In genomic region chr16:33516807-33517565, GRCm38 (mm10) we compare ENCODE assay signal across 9 mouse cellular contexts. TPM values are rescaled to one million over a fixed set of nuclear protein-coding genes. Genes with fewer than 3 reads are reported as not detected.
DNase-seq lines count a peak whose midpoint lies in the region; ATAC-seq and TF ChIP-seq lines count a peak whose summit lies in the region.
"Had no signal": no experiment of that assay in that cellular context is flagged by ENCODE, and none has a peak within 500 bp of the region (broad histone marks: within the 10 kb centered on the region; RNA-seq: fewer than 3 reads in every experiment).

TSS of gene Slc12a8 (plus strand) at chr16:33517328.

- no peak for TF ChIP-seq POLR2A in small intestine, adult 2 months (IDR thresholded peaks at IDR 0.05; ENCODE audit: low read depth, low read length)

- H3K4me3 ChIP-seq in kidney, embryonic 14.5 days (ENCODE audit: low read length) = peak within 1 kb of the TSS; percentile 33
- H3K4me3 ChIP-seq in embryonic facial prominence, embryonic 11.5 days (ENCODE audit: low read depth, low read length) = peak within 1 kb of the TSS; percentile 24
- peak within 1 kb of the TSS; percentile 56 for H3K4me3 ChIP-seq in heart, embryonic 16.5 days (ENCODE audit: low read length)
- peak within 1 kb of the TSS; percentile 30 for H3K4me3 ChIP-seq in lung, postnatal 0 days (ENCODE audit: low read depth, low read length)
- peak within 1 kb of the TSS; percentile 48 for H3K4me3 ChIP-seq in small intestine, adult 2 months (ENCODE audit: low read depth, low read length)

- no peaks in the 10 kb centered on the region for H3K9me3 ChIP-seq in kidney, embryonic 14.5 days (ENCODE audit: control insufficient read depth, low read length)
- no peaks in the 10 kb centered on the region for H3K9me3 ChIP-seq in embryonic facial prominence, embryonic 11.5 days (replicated peaks; ENCODE audit: control insufficient read depth, low read length)
- no peaks in the 10 kb centered on the region for H3K9me3 ChIP-seq in heart, embryonic 16.5 days (replicated peaks; ENCODE audit: control insufficient read depth, low read length)
- H3K9me3 ChIP-seq in lung, postnatal 0 days (ENCODE audit: low read length) = no peaks in the 10 kb centered on the region
- H3K9me3 ChIP-seq: G1E had no signal

- H3K27me3 ChIP-seq in kidney, embryonic 14.5 days (ENCODE audit: control insufficient read depth, insufficient read depth, low read length) = no peaks in the 10 kb centered on the region
- H3K27me3 ChIP-seq in embryonic facial prominence, embryonic 11.5 days (ENCODE audit: control insufficient read depth, insufficient read depth, low read length) = no peaks in the 10 kb centered on the region
- H3K27me3 ChIP-seq in heart, embryonic 16.5 days (ENCODE audit: control insufficient read depth, insufficient read depth, low read length) = no peaks in the 10 kb centered on the region
- no peaks in the 10 kb centered on the region for H3K27me3 ChIP-seq in lung, postnatal 0 days (replicated peaks; ENCODE audit: insufficient read depth, low read length)
- no peaks in the 10 kb centered on the region for H3K27me3 ChIP-seq in small intestine, adult 2 months (ENCODE audit: control insufficient read depth, insufficient read depth, low read length)

- TF ChIP-seq CTCF in lung, postnatal 0 days (IDR thresholded peaks at IDR 0.05) = no peak; the same call in 1 of the 2 replicates
- no peak for TF ChIP-seq CTCF in small intestine, adult 2 months (IDR thresholded peaks at IDR 0.05; ENCODE audit: extremely low read depth, insufficient read length, insufficient replicate concordance, low read depth, low read length)

- 6% methylated on average over 27 of the region's 27 CpGs for WGBS in kidney, embryonic 14.5 days
- 2% methylated on average over 27 of the region's 27 CpGs for WGBS in embryonic facial prominence, embryonic 11.5 days
- 4% methylated on average over 27 of the region's 27 CpGs for WGBS in heart, embryonic 16.5 days
- 4% methylated on average over 27 of the region's 27 CpGs for WGBS in lung, postnatal 0 days
- WGBS in small intestine, adult 2 months = 11% methylated on average over 27 of the region's 27 CpGs

- DNase-seq in kidney, adult 8-10 months = no peak
- peak; percentile 20 for DNase-seq in embryonic facial prominence, embryonic 11.5 days (ENCODE audit: low spot score)
- DNase-seq in layer of hippocampus, adult 8-10 months (ENCODE audit: low spot score in 2 of 2) = peak; percentile 54 to 62
- DNase-seq in lung, postnatal 0 days (ENCODE audit: low spot score) = peak; percentile 32
- no peak for DNase-seq in spleen, postnatal 36 days (ENCODE audit: low spot score in 2 of 2)

- H3K9ac ChIP-seq in kidney, embryonic 14.5 days (ENCODE audit: low read depth, low read length) = peak within 1 kb of the TSS; percentile 42
- peak within 1 kb of the TSS; percentile 53 for H3K9ac ChIP-seq in embryonic facial prominence, embryonic 11.5 days (replicated peaks; ENCODE audit: low read length)
- H3K9ac ChIP-seq in heart, embryonic 16.5 days (ENCODE audit: low read length) = peak within 1 kb of the TSS; percentile 65
- H3K9ac ChIP-seq in lung, postnatal 0 days (replicated peaks; ENCODE audit: low read depth) = no peak within 1 kb of the TSS

- TF ChIP-seq EP300 in lung, postnatal 0 days (IDR thresholded peaks at IDR 0.05) = no peak

- ATAC-seq in kidney, embryonic 14.5 days (ENCODE audit: low FRiP score, low TSS enrichment) = peak; percentile 63; the same call in 1 of the 2 replicates
- no peak for ATAC-seq in embryonic facial prominence, embryonic 11.5 days (replicated peaks; ENCODE audit: insufficient number of reproducible peaks, low FRiP score, low TSS enrichment, low read depth)
- peak; percentile 67 for ATAC-seq in heart, embryonic 16.5 days (replicated peaks; ENCODE audit: extremely low read depth, insufficient read depth, low FRiP score)
- ATAC-seq in lung, postnatal 0 days = peak; percentile 44

- H3K36me3 ChIP-seq in kidney, embryonic 14.5 days (ENCODE audit: control insufficient read depth, insufficient read depth, low read length) = no peaks in the 10 kb centered on the region
- H3K36me3 ChIP-seq in embryonic facial prominence, embryonic 11.5 days (replicated peaks; ENCODE audit: control insufficient read depth, insufficient read depth, low read depth, low read length) = no peaks in the 10 kb centered on the region
- no peaks in the 10 kb centered on the region for H3K36me3 ChIP-seq in heart, embryonic 16.5 days (ENCODE audit: control insufficient read depth, insufficient read depth)
- no peaks in the 10 kb centered on the region for H3K36me3 ChIP-seq in lung, postnatal 0 days (ENCODE audit: insufficient read depth, low read length)
- H3K36me3 ChIP-seq in small intestine, adult 2 months (ENCODE audit: control insufficient read depth, insufficient read depth, low read length) = no peaks in the 10 kb centered on the region
- H3K36me3 ChIP-seq: G1E had no signal

- H3K4me1 ChIP-seq in kidney, embryonic 14.5 days (ENCODE audit: control insufficient read depth, insufficient read depth, low read length) = peaks cover 13% of the 10 kb centered on the region
- no peaks in the 10 kb centered on the region for H3K4me1 ChIP-seq in embryonic facial prominence, embryonic 11.5 days (ENCODE audit: control insufficient read depth, insufficient read depth, low read length)
- peaks cover 13% of the 10 kb centered on the region for H3K4me1 ChIP-seq in heart, embryonic 16.5 days (ENCODE audit: control insufficient read depth, insufficient read depth, low read length)
- peaks cover 5% of the 10 kb centered on the region; the same call in 1 of the 2 replicates for H3K4me1 ChIP-seq in lung, postnatal 0 days (ENCODE audit: insufficient read depth, low read depth, low read length)
- H3K4me1 ChIP-seq in small intestine, adult 2 months (ENCODE audit: control insufficient read depth, insufficient read depth, insufficient read length, low read length) = peaks cover 9% of the 10 kb centered on the region

- H3K4me2 ChIP-seq in kidney, embryonic 14.5 days (replicated peaks; ENCODE audit: low read depth, low read length) = peak within 1 kb of the TSS; percentile 70
- H3K4me2 ChIP-seq in embryonic facial prominence, embryonic 11.5 days (ENCODE audit: low read depth, low read length) = peak within 1 kb of the TSS; percentile 80
- H3K4me2 ChIP-seq in heart, embryonic 16.5 days (ENCODE audit: low read depth, low read length) = peak within 1 kb of the TSS; percentile 88
- peak within 1 kb of the TSS; percentile 63 for H3K4me2 ChIP-seq in lung, postnatal 0 days (replicated peaks; ENCODE audit: low read depth, low read length)

- H3K27ac ChIP-seq in kidney, embryonic 14.5 days (ENCODE audit: low read depth, low read length) = no peak within 1 kb of the TSS
- H3K27ac ChIP-seq in embryonic facial prominence, embryonic 11.5 days (replicated peaks; ENCODE audit: low read depth, low read length) = no peak within 1 kb of the TSS
- no peak within 1 kb of the TSS for H3K27ac ChIP-seq in heart, embryonic 16.5 days (ENCODE audit: low read length)
- H3K27ac ChIP-seq in lung, postnatal 0 days (ENCODE audit: low read length) = no peak within 1 kb of the TSS
- peak within 1 kb of the TSS; percentile 41 for H3K27ac ChIP-seq in small intestine, adult 2 months (ENCODE audit: insufficient read depth, low read depth, low read length)

RNA-seq across cellular contexts. Expression of gene Slc12a8, which starts in this region (rescaled TPM):
- 0.74 and 1.2 TPM in 2 replicates for polyA plus RNA-seq in kidney, embryonic 14.5 days (2014; fragmentation: Nextera tagmentation; extraction: Ambion mirVana)
- polyA plus RNA-seq in embryonic facial prominence, embryonic 11.5 days (2014; fragmentation: Nextera tagmentation; extraction: Ambion mirVana) = 0.35 and 0.61 TPM in 2 replicates
- polyA plus RNA-seq in heart, embryonic 16.5 days (2015; fragmentation: Nextera tagmentation; extraction: Ambion mirVana) = 1.1 and 1.2 TPM in 2 replicates
- 1 to 10 TPM in 1 of 4 experiments, under 1 TPM in 3; 0.68 to 1.7 (median 0.86) TPM for total RNA-seq in layer of hippocampus, adult 8-10 months (2022)
- polyA plus RNA-seq in lung, postnatal 0 days (2015; fragmentation: Nextera tagmentation; extraction: Ambion mirVana) = 0.40 and 0.79 TPM in 2 replicates
- polyA plus RNA-seq in small intestine, adult 2 months (2012; rRNA removed) = 20.9 and 46.7 TPM in 2 replicates
- polyA plus RNA-seq: G1E had no signal

Comparison
In these comparisons a context has a peak if more than half of its experiments do, and no peak if none do; other contexts are left out.
1. Peak in DNase-seq, H3K4me3 ChIP-seq, H3K9ac ChIP-seq and H3K4me2 ChIP-seq in embryonic facial prominence, embryonic 11.5 days; RNA of the gene not detected or under 1 TPM.
2. Peak in DNase-seq, ATAC-seq, H3K4me3 ChIP-seq and H3K4me2 ChIP-seq in lung, postnatal 0 days; RNA of the gene not detected or under 1 TPM.
3. DNase-seq: peak in layer of hippocampus, adult 8-10 months (2 of 2); none in kidney, adult 8-10 months (0 of 2) and spleen, postnatal 36 days (0 of 2).
4. Peak in every context shown above with its lines, with median percentiles within 50 percentile points of each other: H3K4me2 ChIP-seq and H3K4me3 ChIP-seq.